Mouse (Mus musculus) cortical plate, adult 2 months (tissue): ENCODE data around the gene Ppat. TPM values are rescaled to one million over a fixed set of nuclear protein-coding genes. Genes with fewer than 3 reads are reported as not detected.
"Not testable (repeated sequence)": the region's sequence is repeated elsewhere in the genome, so short reads cannot be mapped to it uniquely, and the experiment has no call there.

Source experiments
- H3K27ac ChIP-seq: fragments of 200-500 bp; 2 replicates; pipeline ENCODE4 v1.5.1; 2012; ENCODE audit warnings: low read length, control low read depth, inconsistent platforms; ENCODE audit not compliant: insufficient read depth
- H3K4me1 ChIP-seq: fragments of 200-500 bp; 2 replicates; pipeline ENCODE4 v1.6.1; 2011; ENCODE audit warnings: low read length; ENCODE audit not compliant: control insufficient read depth, insufficient read depth
- H3K4me3 ChIP-seq: fragments of 200-500 bp; 2 replicates; pipeline ENCODE4 v1.5.1; 2011; ENCODE audit warnings: mild to moderate bottlenecking, low read length, control low read depth; ENCODE audit not compliant: insufficient read depth
- CTCF ChIP-seq: fragments of 200-500 bp; IDR thresholded peaks from 2 replicates; pipeline ENCODE4 v1.5.1; 2011; ENCODE audit warnings: mild to moderate bottlenecking, control low read depth, low read length; ENCODE audit not compliant: insufficient read depth; ENCODE audit errors: extremely low read depth
- POLR2A ChIP-seq: fragments of 200-500 bp; IDR thresholded peaks from 2 replicates; pipeline ENCODE4 v1.6.1; 2011; ENCODE audit warnings: mild to moderate bottlenecking, low read length, control low read depth; ENCODE audit not compliant: insufficient read depth; ENCODE audit errors: extremely low read depth
- polyA plus RNA-seq: library from polyadenylated mRNA; depleted of rRNA; stranded (reverse); fragments of >200 nt; gene quantifications from 2 replicates; pipeline ENCODE4 v1.2.3, GENCODE M21; 2012

Ppat gene
- polyA plus RNA-seq, 1 experiment: 9.4 TPM

DNA sequence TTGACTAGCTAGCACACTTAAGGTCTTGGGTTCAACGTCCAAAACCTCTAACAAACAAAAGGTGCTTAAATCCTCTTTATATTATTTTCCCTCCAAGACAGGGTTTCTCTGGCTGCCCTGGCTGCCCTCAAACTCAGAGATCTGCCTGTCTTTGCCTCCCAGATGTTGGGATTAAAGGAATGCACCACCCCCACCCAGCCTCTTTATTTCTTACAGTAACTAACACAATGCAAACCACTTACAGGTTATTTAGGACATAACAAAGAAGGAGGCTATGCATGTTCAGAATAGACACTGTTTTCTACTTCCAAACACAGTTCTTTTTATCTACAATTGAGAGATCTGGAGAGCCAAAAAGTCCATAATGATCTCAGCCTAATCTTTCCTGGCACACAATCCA, 27.1 kb downstream of the Ppat start:
- TF ChIP-seq CTCF: no peak
- no peak for TF ChIP-seq POLR2A
- H3K27ac ChIP-seq: no peak overlapping the region
- no peak overlapping the region for H3K4me3 ChIP-seq
- H3K4me1 ChIP-seq: peaks cover 4% of the 10 kb centered on the region

DNA sequence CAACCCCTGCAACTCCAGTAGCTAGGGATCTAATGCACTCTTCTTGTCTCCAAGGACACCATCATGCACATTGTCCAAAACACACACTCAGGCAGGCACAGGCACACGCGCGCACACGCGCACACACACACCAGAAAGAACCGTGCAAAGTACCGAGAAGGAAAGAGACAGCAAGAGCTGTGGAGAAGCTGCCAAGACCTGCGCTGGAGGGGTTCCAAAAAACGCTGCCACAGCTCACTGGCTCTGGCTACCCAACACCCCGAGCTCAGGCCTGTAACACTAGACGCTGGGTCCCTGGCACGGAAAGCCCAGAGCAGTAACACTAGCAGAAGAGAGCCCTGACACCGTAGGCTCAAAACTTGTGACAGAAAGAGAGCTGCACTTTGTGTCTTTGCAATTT, 27.9 kb downstream of the Ppat start:
- TF ChIP-seq CTCF: no peak
- no peak overlapping the region for H3K4me3 ChIP-seq
- H3K4me1 ChIP-seq: peaks cover 2% of the 10 kb centered on the region
- no peak overlapping the region for H3K27ac ChIP-seq

DNA sequence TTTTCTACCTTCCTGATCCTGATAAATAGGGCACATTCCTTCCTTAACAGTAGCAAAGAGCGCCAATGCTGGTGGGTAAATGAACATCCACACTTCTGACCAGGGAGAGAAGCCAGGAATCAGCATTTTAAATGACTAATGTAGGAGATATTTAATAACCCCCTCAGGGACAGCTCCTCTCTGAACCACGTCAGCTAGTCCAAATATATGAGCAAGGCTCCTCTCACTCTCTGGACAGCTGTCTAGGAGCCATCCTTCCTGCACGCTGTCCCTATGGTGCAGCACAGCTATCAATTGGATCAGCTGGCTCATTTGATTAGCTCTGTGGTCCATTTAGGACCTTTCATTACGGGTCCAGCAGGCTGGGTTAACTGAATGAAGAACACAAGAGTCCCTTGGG, 28.5 kb downstream of the Ppat start:
- H3K4me3 ChIP-seq: no peak overlapping the region
- H3K4me1 ChIP-seq: peaks cover 2% of the 10 kb centered on the region
- TF ChIP-seq POLR2A (no peak), CTCF (no peak)
- H3K27ac ChIP-seq: no peak overlapping the region

DNA sequence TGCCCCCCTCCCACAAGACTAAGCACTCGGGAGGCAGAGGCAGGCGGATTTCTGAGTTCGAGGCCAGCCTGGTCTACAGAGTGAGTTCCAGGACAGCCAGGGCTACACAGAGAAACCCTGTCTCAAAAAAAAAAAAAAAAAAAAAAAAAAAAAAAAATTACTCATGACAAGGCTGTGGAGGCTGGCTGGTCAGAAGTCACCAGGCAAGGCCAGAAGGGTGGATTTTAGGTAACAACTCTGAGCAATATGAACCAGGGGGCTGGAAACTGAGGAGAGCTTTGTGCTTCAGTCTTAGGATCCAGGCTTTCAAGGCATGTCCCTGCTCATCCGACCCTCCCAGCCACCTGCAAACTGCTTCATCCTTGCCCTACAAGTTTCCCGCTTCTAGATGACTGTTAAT, 38.9 kb downstream of the Ppat start:
- not testable (repeated sequence) for H3K4me3 ChIP-seq, H3K4me1 ChIP-seq, H3K27ac ChIP-seq

DNA sequence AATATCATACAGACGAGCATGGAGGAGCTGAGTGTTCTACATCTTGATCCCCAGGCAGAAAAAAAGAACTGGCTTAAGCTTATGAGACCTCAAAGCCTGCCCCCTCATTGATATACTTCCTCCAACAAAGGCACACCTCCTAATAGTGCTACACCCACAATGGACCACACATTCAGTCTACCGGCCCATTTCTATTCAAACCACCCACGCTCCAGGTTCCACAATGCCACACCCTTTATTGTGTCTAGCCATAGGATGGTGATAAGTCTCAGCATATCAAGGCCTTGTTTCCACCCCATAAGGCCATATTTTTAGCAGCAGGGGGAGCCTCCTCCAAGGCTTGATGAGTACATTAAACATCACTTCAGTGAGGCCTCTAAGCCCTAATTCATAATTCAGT, 40.6 kb downstream of the Ppat start:
- H3K4me3 ChIP-seq: no peak overlapping the region
- H3K27ac ChIP-seq: no peak overlapping the region
- no peaks in the 10 kb centered on the region; the same call in 1 of the 2 replicates for H3K4me1 ChIP-seq
- no peak for TF ChIP-seq POLR2A
- no peak for TF ChIP-seq CTCF

DNA sequence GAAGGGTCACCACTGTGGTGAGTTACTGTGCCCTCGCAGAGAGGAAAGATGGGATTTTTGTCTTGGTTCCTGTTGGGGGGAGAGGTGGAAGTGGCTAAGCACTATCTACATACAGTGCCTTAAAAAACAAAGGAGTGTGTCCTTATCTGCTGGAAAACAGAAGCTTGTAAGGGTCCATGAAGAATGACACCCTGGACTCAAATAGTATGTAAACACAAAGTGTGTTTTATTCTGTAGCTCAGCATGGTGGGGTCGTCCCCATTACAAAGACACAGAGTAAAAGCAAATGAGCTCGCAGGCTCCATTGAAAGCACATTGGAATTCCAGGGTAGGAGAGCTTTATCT, 45.3 kb downstream of the Ppat start:
- peak overlapping the region; percentile 73 for H3K4me3 ChIP-seq
- peak overlapping the region; percentile 58 for H3K27ac ChIP-seq
- no peaks in the 10 kb centered on the region; the same call in 1 of the 2 replicates for H3K4me1 ChIP-seq
- no peak for TF ChIP-seq POLR2A
- no peak for TF ChIP-seq CTCF

DNA sequence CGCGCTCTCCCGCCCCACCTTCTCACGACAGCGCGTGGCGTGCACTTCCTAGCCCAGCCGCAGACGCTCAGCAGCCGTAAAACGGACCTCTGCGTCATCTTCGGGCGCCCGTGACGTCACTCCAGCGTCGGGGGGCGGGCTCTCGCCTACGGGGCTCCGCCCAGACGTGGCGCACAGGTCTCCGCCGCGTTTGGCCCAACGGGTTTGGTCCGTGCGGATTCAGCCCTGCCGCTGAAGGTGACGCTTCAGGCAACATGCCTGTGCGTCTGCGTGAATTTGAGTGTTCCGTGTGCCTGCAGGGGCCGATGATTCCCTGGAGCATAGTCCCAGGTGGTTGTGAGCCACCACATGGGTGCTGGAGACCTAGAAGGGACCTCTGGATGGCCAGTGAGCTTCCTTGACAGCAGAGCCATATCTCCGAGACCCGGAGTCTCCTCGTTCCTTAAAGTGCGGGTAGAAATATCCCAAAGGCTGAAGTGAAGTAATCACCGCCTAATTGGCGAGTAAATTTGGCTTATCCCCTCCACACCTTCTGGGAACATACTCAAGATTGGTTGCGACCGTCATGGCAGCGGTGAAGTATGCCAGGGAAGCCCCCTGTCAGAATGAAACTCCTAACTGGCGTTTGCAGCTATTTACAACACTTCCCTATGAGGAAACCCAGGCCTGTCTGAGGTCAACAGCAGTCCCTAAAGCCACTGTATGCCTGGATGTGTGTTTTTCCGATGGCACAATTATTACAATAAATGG, 45.8 kb downstream of the Ppat start, which contains the start of gene Aasdh:
Gene Aasdh, minus strand, starts transcription at position 110 of the 750 bp plus-strand sequence.
- peak within 1 kb of the TSS; percentile 73 for H3K4me3 ChIP-seq
- peak within 1 kb of the TSS; percentile 58 for H3K27ac ChIP-seq
- TF ChIP-seq CTCF (no peak), POLR2A (peak; percentile 98)
- no peaks in the 10 kb centered on the region; the same call in 1 of the 2 replicates for H3K4me1 ChIP-seq

DNA sequence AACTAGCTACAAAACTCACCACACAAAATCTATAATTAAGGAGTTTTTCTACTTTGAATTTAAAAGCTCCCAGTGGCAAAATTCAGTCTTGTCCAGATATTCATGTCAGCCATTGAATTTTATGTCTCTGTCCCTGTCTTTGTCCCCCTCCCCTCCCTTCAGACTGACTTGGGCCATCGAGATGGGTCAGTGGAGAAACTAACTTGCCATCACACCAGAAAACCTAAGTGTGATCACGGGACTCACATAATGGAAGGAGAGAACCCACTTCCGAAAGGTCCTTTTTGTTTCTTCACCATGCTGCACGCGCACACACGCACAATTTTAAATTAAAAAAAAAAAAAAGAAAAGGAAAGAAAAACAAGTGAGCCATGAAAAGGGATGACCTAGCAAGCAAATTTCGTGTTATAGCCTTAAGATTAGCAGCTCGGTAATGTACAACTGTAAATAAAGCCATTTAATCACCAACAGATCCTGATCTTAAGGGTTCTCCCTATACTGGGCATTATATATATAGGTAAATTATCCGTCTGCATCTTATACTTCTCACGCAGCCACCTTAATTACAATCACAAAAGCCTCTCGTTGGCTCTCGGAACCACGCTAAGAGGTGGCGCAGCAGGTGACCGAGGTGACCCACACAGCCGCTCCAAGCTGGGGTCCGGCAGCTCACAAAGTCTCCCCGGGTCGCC, 46.5 kb downstream of the Ppat start:
- H3K27ac ChIP-seq: no peak overlapping the region
- peak overlapping the region; percentile 73 for H3K4me3 ChIP-seq
- TF ChIP-seq POLR2A (no peak), CTCF (no peak)
- no peaks in the 10 kb centered on the region; the same call in 1 of the 2 replicates for H3K4me1 ChIP-seq

DNA sequence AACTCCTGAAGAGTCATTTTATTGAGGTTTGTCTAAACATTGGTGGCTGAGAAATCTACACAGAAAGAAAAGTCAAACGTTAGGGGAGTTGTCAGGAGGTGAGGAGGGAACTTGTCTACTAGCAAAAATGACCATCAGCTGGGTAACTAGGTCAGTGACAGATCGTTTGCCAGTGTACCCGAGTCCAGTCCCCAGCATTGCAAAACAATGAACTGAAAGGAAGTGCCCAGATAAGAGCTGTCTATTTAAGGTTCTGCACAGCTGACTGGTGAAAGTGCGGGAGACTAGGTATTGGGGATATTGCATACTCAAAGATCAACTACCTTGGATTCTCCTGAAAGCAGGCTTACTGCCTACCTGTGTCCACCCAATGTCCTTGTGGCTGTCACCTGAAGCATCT, 49.2 kb downstream of the Ppat start:
- no peaks in the 10 kb centered on the region; the same call in 1 of the 2 replicates for H3K4me1 ChIP-seq
- H3K27ac ChIP-seq: no peak overlapping the region
- H3K4me3 ChIP-seq: no peak overlapping the region
- TF ChIP-seq CTCF (no peak), POLR2A (no peak)

DNA sequence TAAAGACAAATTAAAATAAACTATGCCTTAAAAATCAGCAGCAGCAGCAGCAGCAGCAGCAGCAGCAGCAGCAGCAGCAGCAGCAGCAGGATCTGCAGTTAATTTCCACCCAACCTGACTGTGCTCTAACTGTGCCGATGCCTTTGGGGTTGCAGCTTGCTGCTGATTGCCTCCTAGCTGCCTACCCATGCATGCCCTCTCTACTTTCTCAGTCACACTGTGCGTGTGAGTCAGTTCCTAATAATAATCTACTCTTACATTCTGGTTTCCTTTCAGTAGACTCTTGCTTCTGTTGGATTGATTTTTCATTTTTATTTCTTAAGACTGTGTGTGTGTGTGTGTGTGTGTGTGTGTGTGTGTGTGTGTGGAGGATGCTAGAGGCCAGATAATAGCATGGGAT, 58.3 kb downstream of the Ppat start:
- Histone ChIP-seq H3K4me3 (no peak overlapping the region), H3K4me1 (no peaks in the 10 kb centered on the region), H3K27ac (no peak overlapping the region)
- no peak for TF ChIP-seq POLR2A
- no peak for TF ChIP-seq CTCF
